Mouse (Mus musculus) spleen, adult 12 weeks (tissue): ENCODE data around the gene Nectin2.
"Not testable (repeated sequence)": the region's sequence is repeated elsewhere in the genome, so short reads cannot be mapped to it uniquely, and the experiment has no call there.

Experiments used
- DNase-seq: peaks from one replicate; pipeline ENCODE4 v3.0.0; 2022; ENCODE audit warnings: low spot score

Nectin2 gene

DNA sequence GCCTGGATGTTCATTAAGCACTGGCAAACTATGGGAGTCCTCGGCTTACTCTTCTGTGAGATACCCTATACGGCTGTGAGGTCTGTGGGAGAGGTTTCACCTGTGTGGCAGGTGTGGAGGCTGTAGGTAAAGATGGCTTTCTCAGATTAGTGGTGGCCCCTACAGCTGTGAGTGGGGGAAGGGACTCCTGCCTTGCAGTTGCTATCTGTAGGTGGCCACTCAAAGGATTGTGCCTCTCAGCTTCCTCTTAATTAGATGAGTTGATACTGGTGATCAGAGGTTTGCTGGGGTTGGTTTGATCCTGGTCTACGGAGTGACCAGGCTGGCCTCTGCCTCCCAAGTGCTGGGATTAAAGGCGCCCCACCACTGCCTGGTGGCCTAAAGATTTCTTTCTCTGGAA lies 45.8 kb downstream of the Nectin2 start:
- DNase-seq = no peak

DNA sequence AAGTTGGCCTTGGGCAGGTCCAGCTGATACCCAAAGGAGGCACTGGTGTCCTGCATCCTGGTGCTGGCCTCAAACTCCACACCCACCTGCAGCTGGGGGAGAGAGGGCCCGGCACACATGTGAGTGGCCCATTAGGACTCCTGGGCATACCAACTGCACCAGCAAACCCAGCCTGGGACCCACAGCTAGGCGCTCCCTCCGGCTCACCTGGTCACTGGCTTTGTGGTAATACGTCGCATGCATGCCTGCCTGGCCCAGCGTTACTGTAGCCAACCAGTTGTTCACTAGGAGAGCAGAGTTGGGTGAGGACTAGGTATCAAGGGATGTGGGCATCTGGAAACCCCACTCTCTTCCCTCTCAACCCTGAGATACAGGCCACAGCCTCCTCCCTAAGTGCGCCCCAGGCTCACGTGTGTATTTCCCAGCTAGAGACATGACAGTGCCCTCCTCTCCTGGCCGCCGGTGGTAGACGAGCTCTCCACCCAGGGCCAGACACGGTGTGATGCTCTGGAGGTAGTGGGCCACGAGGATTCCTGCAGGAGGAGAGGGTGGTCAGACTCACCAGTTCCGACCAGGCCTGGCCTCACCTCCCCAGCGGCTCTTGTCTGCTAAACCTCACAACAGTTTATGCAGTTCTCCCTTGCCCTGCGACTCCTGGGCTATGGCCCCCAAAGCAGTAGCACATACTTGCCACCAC lies 47.3 kb downstream of the Nectin2 start:
- DNase-seq = no peak

- no peak for DNase-seq
Observed at GRCm38 (mm10) chr7:19701069-19701761, 49.1 kb downstream of the Nectin2 start.

DNA sequence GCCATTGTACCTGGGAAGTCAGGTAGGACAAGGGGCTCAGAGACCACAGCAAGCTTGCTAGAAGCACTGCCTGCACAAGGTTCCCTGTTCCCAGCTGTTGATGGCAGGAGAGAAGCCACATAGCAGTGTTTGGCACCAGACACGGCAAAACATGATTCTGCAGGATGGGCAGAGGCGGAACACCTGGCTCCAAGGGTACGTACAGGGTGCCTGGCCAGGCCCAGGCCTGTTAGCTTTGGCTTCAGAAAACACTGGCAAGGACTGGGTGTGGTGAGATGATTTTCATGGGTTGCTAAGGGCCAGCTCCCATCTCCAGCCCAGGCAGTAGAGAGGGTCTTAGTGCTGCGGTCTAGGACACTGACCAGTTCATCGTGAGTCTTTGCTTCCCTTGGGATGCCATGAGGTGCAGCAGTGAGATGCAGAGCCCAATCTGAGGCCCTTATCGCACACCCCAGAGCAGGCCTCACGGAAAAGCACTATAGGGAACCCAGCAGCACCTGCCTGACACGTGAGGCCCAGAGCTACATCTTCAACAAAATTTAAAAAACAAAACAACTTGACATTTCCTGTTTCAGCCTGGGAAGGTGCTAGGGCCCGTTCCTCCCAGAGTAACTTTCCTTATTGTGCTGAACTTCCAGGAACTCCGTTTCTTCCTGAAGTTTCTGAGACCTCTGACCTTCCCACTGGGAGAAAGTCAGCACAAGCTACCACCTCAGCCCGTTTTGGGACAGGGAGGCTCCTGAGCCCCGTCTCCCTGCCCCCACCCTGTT lies 49.8 kb downstream of the Nectin2 start:
- no peak for DNase-seq

DNA sequence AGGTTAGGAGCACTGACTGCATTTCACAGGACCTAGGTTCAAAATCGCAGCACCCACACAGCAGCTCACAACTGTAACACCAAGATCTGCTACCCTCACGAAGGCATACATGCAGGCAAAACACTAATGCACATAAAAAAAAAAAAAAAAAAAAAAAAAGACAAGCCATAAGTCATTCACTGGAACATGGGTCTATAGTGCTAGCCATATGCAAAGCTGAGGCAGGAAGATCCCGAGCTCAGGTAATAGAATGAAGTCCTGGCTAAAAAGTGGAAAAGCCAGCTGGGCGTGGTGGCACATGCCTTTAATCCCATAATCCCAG lies 50.5 kb downstream of the Nectin2 start:
- DNase-seq = no peak

GRCm38 (mm10) chr7:19698907-19699826 lies 51.1 kb downstream of the Nectin2 start, which contains the start of gene Apoe:
Gene Apoe (minus strand): TSS chr7:19699188.
- DNase-seq = no peak

DNA sequence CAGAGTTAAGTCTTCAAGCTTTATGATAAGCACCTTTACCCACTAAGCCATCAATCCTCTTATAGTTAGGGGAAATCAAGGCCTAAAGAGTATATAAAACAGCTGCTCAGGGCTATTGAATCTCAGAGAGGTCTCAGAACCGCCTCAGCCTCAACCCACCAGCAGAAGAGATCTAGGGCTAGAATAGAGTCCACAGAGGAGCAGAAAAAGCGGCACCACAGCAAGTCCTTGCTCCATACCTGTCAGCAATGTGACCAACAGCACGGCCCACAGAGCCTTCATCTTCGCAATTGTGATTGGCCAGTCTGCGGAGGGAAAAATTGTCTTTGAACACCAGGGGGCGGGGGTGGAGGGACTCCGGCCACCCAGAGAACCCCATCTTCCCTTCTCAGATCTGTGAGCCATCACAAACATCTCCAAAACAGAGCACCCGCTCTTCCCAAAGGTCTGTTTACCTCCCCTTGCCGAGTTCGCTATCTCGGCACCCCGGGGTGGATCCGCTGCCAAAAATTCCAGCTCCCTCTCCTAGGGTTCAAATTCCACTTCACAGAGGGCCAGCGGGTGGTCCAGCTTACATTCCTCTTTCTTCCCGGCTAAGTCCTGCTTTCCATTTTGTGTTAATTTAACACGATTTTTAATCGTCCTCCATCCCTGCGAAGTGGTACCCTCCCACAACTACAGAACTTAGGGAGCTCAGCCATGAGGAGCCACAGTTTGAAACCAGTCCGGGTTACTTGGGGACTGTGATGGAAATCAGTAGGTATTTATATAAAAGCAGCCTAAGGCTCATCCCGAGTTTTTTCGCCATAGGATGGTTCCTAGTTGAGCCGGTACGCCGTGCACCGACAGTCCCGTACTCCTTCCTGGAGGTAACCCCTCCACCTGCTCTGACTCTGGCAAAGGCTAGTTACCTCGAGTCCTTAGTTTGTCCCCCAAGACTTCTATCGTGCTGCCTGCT lies 52.1 kb downstream of the Nectin2 start:
- no peak for DNase-seq

GRCm38 (mm10) chr7:19696336-19696873 lies 53.9 kb downstream of the Nectin2 start:
- DNase-seq = no peak

DNA sequence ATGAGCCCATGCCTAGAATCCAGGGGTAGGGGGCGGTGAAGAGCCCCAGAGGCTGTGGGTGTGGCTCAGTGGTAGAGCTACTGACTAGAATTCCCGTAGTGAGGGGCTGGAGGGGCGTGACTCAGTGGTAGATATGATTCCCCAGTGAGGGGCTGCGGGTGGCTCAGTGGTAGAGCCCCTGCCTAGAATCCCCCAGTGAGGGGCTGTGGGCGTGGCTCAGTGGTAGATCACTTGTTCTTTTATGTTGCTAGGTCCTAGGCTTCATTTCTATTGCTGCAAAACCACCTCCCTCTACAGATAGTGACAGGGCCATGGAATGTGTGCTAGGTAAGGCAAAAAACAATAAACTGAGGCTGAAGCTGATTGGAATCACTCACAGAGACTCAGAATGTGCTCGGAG lies 54.4 kb downstream of the Nectin2 start:
- DNase-seq = no peak

DNA sequence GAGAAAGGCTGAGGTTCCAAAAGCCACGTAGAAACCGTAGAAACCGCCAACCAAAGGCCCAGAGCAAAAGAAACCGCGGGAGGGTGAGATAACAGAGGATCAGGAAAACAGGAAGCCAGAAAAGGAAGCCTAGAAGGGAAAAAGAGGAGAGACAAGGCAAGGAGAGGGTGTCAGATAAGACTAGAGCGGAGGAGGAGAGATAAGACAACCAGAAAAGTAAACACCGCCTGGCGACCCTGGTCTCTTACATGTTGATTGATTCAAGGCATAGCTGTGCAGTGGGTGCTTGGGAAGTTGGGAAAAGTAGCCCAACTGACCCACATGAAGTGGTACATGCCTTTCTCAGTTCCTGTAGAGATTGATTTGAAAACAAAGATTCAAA lies 55.1 kb downstream of the Nectin2 start:
- no peak for DNase-seq

GRCm38 (mm10) chr7:19694336-19695212 lies 55.7 kb downstream of the Nectin2 start:
- DNase-seq = no peak

GRCm38 (mm10) chr7:19693421-19693820 lies 56.9 kb downstream of the Nectin2 start:
- DNase-seq = no peak

DNA sequence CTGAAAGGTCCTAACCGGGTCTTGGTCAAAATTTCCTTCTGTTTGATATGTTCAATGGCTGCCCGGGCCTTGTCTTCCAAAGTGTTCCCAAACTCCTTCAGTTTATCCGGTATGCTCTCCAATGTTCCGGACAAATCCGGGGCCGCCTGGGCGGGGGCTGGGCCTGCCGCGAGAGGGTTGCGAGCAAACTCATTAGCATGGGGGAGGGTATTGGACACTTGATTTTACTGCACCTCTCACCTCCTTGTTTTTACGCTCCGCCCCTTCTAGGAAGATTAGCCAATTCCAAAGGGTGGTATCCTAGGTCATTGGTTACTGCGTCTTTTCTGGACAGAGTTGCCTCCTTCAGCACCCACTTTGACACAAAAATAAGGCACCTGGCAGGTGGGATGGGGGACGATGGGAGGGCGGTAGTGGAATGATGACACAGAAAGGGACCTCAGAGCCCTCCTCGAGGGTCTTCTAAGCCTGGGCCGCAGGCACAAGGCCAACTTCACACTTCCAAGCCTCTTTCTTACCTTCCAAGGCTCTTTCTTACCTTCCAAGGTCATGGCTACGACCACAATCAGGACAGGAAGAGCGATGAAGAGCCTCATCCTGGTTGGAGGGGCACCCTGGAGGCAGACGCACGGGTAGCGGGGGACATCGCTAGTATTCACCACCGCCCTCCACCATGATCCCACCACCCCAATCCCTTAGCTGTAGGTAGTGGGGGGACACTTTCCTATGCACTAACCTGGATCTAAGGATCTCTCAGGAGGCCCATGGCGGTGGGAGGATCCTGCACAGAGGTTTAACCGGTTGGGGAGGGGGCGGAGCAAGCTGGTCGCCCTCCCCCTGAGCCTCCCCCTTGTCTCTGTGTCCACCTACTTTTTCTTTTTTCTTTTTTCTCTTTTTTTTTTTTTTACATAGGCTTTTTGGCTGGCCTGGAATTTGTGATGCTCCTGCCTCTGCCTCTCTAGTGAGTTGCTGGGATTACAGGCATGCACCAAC lies 58.1 kb downstream of the Nectin2 start, which contains the start of gene Apoc1:
Apoc1 (minus strand) TSS at position 788 of the 993 bp plus-strand sequence.
- no peak for DNase-seq

GRCm38 (mm10) chr7:19691434-19691833 lies 58.8 kb downstream of the Nectin2 start:
- DNase-seq = no peak

DNA sequence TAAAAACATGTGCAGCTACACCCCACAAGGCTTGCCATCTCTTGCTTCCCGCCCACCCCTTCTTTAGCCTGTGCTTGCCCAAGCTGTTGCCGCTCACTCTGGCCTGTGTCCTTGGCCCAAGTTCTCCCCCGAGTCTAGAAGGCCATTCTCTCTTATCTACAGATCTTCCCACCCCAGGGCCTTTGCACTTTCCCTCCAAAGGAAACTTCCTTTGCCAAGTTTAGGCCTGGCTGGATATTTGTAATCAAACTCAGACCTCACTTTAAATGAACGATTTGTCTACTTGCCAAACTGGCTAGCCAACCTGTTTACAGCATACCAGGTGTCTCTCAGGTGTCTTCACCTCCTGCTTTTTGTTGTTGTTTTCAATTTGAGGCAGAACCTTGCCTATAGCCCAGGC lies 59.4 kb downstream of the Nectin2 start:
- DNase-seq = no peak

DNA sequence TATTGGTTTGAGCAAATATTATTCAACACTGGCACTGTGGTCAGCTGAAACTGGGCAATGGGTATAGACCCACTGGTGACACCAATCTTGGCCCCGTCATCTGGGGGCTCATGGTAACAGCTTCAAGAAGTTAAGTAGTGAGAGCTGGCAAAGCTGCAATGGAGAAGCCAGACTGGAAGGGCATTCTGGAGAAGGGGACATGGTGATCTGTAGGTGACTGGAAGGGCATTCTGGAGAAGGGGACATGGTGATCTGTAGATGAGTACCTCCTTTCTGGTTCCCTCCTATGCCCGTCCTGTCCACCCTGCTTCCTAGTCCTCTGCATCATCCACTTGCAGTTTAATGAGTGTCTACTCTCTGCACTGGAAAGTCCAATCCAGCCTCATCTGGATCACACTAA lies 61.7 kb downstream of the Nectin2 start:
- DNase-seq = no peak

DNA sequence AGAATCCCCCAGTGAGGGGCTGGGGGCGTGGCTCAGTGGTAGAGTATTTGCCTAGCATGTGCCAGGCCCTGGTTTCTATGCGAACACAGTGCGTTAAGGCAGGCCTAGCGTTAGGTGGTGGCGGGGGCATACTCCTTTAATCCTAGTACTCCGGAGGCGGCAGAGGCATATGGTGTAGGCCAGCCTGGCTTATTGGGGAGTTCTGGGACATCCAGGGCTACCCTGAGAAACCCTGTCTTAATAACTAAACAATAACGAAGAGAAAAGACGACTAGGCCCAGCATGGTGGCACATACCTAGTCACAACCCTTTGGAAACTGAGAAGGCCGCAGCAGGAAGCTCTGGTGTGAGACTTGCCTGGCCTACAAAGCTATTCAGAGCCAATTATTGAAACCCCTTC lies 62.2 kb downstream of the Nectin2 start:
- no peak for DNase-seq

GRCm38 (mm10) chr7:19686927-19687583 lies 63.2 kb downstream of the Nectin2 start:
- DNase-seq = not testable (repeated sequence)
